Mouse (Mus musculus): Measurements from ENCODE around the gene Ugt1a5. TPM values are rescaled to one million over a fixed set of nuclear protein-coding genes. Genes with fewer than 3 reads are reported as not detected.

The Ugt1a5 gene
- polyA plus RNA-seq, 1 experiment from 2014 or later = not detected

DNA sequence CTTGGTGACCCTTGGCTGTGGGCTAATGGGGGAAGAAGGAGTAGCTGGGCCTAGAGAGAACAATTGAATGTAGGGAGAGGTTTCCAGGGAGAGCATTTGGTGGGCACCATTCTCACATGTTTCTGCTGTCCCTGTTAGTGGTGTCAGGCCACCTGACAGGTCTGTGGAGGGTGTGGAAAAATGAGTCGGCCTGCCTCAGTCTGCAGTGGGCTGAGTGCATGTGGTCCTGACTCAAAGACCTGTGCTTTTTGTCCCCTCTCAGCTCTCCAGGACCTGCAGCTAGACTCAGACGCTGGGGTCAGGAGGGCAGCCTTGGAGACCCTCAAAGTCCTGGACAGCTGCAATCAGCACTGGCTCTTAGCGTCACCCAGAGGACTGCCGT lies 93.8 kb downstream of the Ugt1a5 start:
- WGBS = 69% methylated on average over 4 of the region's 4 CpGs
- peaks cover 42% of the 10 kb centered on the region for H3K36me3 ChIP-seq

DNA sequence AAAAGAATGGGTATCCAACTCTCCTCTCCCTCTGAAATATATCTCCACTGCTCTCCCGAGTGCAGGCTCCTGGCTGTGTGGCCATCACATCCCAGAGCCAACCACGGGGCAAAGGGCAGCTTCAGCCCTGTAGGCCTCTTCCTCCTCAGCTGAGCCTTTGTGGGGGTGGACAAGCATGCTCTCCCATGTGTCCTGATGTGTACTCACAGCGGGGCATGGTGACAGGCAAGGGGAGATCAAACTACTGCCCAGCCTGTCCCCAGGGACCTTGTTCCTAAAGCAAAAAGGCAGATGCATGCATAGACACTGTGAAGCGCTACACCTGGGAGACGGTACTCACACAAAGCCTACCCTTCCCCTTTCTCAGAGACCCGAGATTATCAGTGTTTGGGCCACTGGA lies 94.3 kb downstream of the Ugt1a5 start:
- Histone ChIP-seq H3K27ac (0 out of 2 replicates have a peak overlapping the region, but pooled peaks have one; percentile 0), H3K9me3 (no peaks in the 10 kb centered on the region), H3K4me2 (no peak overlapping the region), H3K27me3 (replicated peaks) (no peaks in the 10 kb centered on the region), H3K4me1 (peaks cover 11% of the 10 kb centered on the region), H3K4me3 (replicated peaks) (no peak overlapping the region), H3K36me3 (peaks cover 47% of the 10 kb centered on the region), H3K9ac (no peak overlapping the region)
- WGBS = 71% methylated on average over 6 of the region's 6 CpGs
- peak; percentile 13; the same call in 1 of the 2 replicates for ATAC-seq (ENCODE audit: insufficient read depth, low FRiP score, low read depth)

More for the DNA sequence above, 93.8 kb downstream of the Ugt1a5 start:
- no peak overlapping the region for H3K4me3 ChIP-seq (replicated peaks)
- H3K27me3 ChIP-seq (replicated peaks) = no peaks in the 10 kb centered on the region
- H3K4me2 ChIP-seq = no peak overlapping the region
- no peak overlapping the region for H3K27ac ChIP-seq
- no peak overlapping the region for H3K9ac ChIP-seq
- peaks cover 11% of the 10 kb centered on the region for H3K4me1 ChIP-seq
- ATAC-seq (ENCODE audit: insufficient read depth, low FRiP score, low read depth) = peak; percentile 1; the same call in 1 of the 2 replicates
- no peaks in the 10 kb centered on the region for H3K9me3 ChIP-seq

- WGBS = 80% methylated on average over 10 of the region's 10 CpGs
- Histone ChIP-seq H3K4me2 (no peak overlapping the region), H3K4me3 (replicated peaks) (no peak overlapping the region), H3K9ac (no peak overlapping the region), H3K4me1 (peaks cover 11% of the 10 kb centered on the region), H3K27me3 (replicated peaks) (no peaks in the 10 kb centered on the region), H3K36me3 (peaks cover 53% of the 10 kb centered on the region), H3K9me3 (no peaks in the 10 kb centered on the region), H3K27ac (no peak overlapping the region)
- no peak for ATAC-seq (ENCODE audit: insufficient read depth, low FRiP score, low read depth)
These were observed 95.0 kb downstream of the Ugt1a5 start for GRCm38 (mm10) chr1:88260604-88261377.

DNA sequence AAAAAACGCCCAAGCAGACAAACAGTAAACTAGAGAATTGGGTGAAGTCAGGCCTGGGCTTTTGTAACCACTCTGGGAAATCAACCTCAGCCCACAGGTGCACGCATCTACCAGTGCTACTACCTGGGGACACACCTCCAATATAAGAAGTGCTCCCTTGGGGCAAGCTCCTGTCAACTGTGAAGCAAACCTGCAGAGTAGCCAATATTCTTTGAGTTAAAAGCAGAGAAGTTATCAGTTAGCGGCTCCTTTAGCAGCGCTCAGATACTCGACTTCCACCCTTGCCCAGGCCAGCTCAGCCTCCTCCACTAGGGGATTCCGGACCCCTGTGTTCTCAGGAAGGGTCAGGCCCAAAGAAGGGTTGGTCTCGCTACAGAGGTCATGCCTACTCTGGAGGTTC lies 95.9 kb downstream of the Ugt1a5 start:
- Histone ChIP-seq H3K36me3 (peaks cover 63% of the 10 kb centered on the region), H3K4me1 (peaks cover 11% of the 10 kb centered on the region), H3K27me3 (replicated peaks) (no peaks in the 10 kb centered on the region), H3K27ac (0 out of 2 replicates have a peak overlapping the region, but pooled peaks have one; percentile 1), H3K4me2 (no peak overlapping the region), H3K9me3 (no peaks in the 10 kb centered on the region), H3K9ac (no peak overlapping the region), H3K4me3 (replicated peaks) (no peak overlapping the region)
- 84% methylated on average over 7 of the region's 7 CpGs for WGBS
- ATAC-seq (ENCODE audit: insufficient read depth, low FRiP score, low read depth) = no peak

- Histone ChIP-seq H3K27ac (0 out of 2 replicates have a peak overlapping the region, but pooled peaks have one; percentile 1), H3K4me1 (peaks cover 11% of the 10 kb centered on the region), H3K9me3 (no peaks in the 10 kb centered on the region), H3K4me3 (replicated peaks) (no peak overlapping the region), H3K4me2 (no peak overlapping the region), H3K27me3 (replicated peaks) (no peaks in the 10 kb centered on the region), H3K9ac (no peak overlapping the region), H3K36me3 (peaks cover 68% of the 10 kb centered on the region)
- peak; percentile 8; the same call in 1 of the 2 replicates for ATAC-seq (ENCODE audit: insufficient read depth, low FRiP score, low read depth)
- 54% methylated on average over 4 of the region's 4 CpGs for WGBS
These were observed 96.4 kb downstream of the Ugt1a5 start for GRCm38 (mm10) chr1:88262255-88262654.

- 70% methylated on average over 6 of the region's 6 CpGs for WGBS
- Histone ChIP-seq H3K9ac (no peak overlapping the region), H3K4me2 (no peak overlapping the region), H3K27ac (no peak overlapping the region), H3K4me3 (replicated peaks) (no peak overlapping the region), H3K27me3 (replicated peaks) (no peaks in the 10 kb centered on the region), H3K36me3 (peaks cover 75% of the 10 kb centered on the region), H3K9me3 (no peaks in the 10 kb centered on the region), H3K4me1 (peaks cover 11% of the 10 kb centered on the region)
- no peak for ATAC-seq (ENCODE audit: insufficient read depth, low FRiP score, low read depth)
These were observed 97.1 kb downstream of the Ugt1a5 start for GRCm38 (mm10) chr1:88262961-88263360.

- Histone ChIP-seq H3K4me1 (peaks cover 11% of the 10 kb centered on the region), H3K36me3 (peaks cover 83% of the 10 kb centered on the region), H3K27ac (no peak overlapping the region), H3K27me3 (replicated peaks) (no peaks in the 10 kb centered on the region), H3K9ac (no peak overlapping the region), H3K4me3 (replicated peaks) (no peak overlapping the region), H3K4me2 (no peak overlapping the region), H3K9me3 (no peaks in the 10 kb centered on the region)
- WGBS = 91% methylated on average over 5 of the region's 5 CpGs
- no peak for ATAC-seq (ENCODE audit: insufficient read depth, low FRiP score, low read depth)
These were observed 98.0 kb downstream of the Ugt1a5 start for GRCm38 (mm10) chr1:88263778-88264177.

GRCm38 (mm10) chr1:88264237-88264868 lies 98.5 kb downstream of the Ugt1a5 start:
- Histone ChIP-seq H3K27me3 (replicated peaks) (no peaks in the 10 kb centered on the region), H3K4me2 (no peak overlapping the region), H3K9ac (no peak overlapping the region), H3K9me3 (no peaks in the 10 kb centered on the region), H3K36me3 (peaks cover 89% of the 10 kb centered on the region), H3K4me3 (replicated peaks) (no peak overlapping the region), H3K4me1 (peaks cover 11% of the 10 kb centered on the region), H3K27ac (no peak overlapping the region)
- ATAC-seq (ENCODE audit: insufficient read depth, low FRiP score, low read depth) = no peak
- WGBS = 85% methylated on average over 7 of the region's 7 CpGs

DNA sequence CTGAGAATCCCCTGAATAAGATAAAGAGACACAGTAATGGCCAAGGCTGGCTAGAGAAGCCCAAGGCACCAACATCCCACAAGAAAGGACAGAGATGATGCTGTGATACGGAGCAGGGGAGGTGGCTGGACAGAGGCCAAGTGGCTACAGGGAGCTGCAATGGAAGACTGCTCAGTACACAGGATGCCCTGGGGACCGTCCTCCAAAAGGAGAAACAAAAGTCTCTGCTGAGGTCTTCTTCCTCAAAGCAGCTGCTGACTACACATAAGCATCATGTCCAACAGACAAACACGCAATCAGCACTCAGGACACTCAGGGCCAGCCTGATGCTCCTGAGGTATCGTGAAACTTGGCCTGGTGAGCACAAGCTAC lies 99.0 kb downstream of the Ugt1a5 start:
- peaks cover 94% of the 10 kb centered on the region for H3K36me3 ChIP-seq
- ATAC-seq (ENCODE audit: insufficient read depth, low FRiP score, low read depth) = no peak
- H3K27ac ChIP-seq = no peak overlapping the region
- no peaks in the 10 kb centered on the region for H3K9me3 ChIP-seq
- H3K4me2 ChIP-seq = no peak overlapping the region
- WGBS = 79% methylated on average over 4 of the region's 4 CpGs
- no peaks in the 10 kb centered on the region for H3K27me3 ChIP-seq (replicated peaks)
- H3K4me3 ChIP-seq (replicated peaks) = no peak overlapping the region
- no peak overlapping the region for H3K9ac ChIP-seq
- peaks cover 11% of the 10 kb centered on the region for H3K4me1 ChIP-seq

GRCm38 (mm10) chr1:88266123-88266522 lies 100.3 kb downstream of the Ugt1a5 start:
- Histone ChIP-seq H3K4me2 (no peak overlapping the region), H3K4me1 (peaks cover 11% of the 10 kb centered on the region), H3K27me3 (replicated peaks) (no peaks in the 10 kb centered on the region), H3K27ac (no peak overlapping the region), H3K36me3 (peaks cover 85% of the 10 kb centered on the region), H3K9me3 (no peaks in the 10 kb centered on the region), H3K4me3 (replicated peaks) (no peak overlapping the region), H3K9ac (no peak overlapping the region)
- WGBS = 88% methylated on average over 13 of the region's 13 CpGs
- ATAC-seq (ENCODE audit: insufficient read depth, low FRiP score, low read depth) = no peak

- 91% methylated on average over 6 of the region's 6 CpGs for WGBS
- Histone ChIP-seq H3K4me1 (0 out of 2 replicates have a peak, but pooled peaks cover under 1% of the 10 kb centered on the region), H3K4me3 (replicated peaks) (no peak overlapping the region), H3K9me3 (no peaks in the 10 kb centered on the region), H3K9ac (no peak overlapping the region), H3K4me2 (no peak overlapping the region), H3K36me3 (peaks cover 84% of the 10 kb centered on the region), H3K27me3 (replicated peaks) (no peaks in the 10 kb centered on the region), H3K27ac (no peak overlapping the region)
- 0 out of 2 replicates have a peak, but pooled peaks have one; percentile 1 for ATAC-seq (ENCODE audit: insufficient read depth, low FRiP score, low read depth)
These were observed 101.7 kb downstream of the Ugt1a5 start for GRCm38 (mm10) chr1:88267489-88267888.

- H3K9me3 ChIP-seq = no peaks in the 10 kb centered on the region
- H3K4me1 ChIP-seq = no peaks in the 10 kb centered on the region
- no peaks in the 10 kb centered on the region for H3K27me3 ChIP-seq (replicated peaks)
- WGBS = 83% methylated on average over 6 of the region's 6 CpGs
- peaks cover 85% of the 10 kb centered on the region for H3K36me3 ChIP-seq
- H3K27ac ChIP-seq = no peak overlapping the region
- no peak overlapping the region for H3K4me3 ChIP-seq (replicated peaks)
- no peak overlapping the region for H3K9ac ChIP-seq
- H3K4me2 ChIP-seq = no peak overlapping the region
- ATAC-seq (ENCODE audit: insufficient read depth, low FRiP score, low read depth) = no peak
These were observed 102.3 kb downstream of the Ugt1a5 start for GRCm38 (mm10) chr1:88268070-88268469.
